Mouse (Mus musculus) small intestine, adult 2 months (tissue): Measurements from ENCODE around the gene Ctns. TPM values are rescaled to one million over a fixed set of nuclear protein-coding genes. Genes with fewer than 3 reads are reported as not detected.
A peak's percentile ranks its signal among the peaks of the same experiment; 100 is the strongest.

Experiments
- H3K27ac ChIP-seq: fragments of 200-500 bp; 2 replicates; pipeline ENCODE4 v1.5.1; 2012; ENCODE audit warnings: low read depth, low read length, control low read depth, inconsistent platforms; ENCODE audit not compliant: insufficient read depth
- H3K27me3 ChIP-seq: fragments of 200-500 bp; 2 replicates; pipeline ENCODE4 v1.6.1; 2012; ENCODE audit warnings: mild to moderate bottlenecking, moderate library complexity, low read length, inconsistent platforms; ENCODE audit not compliant: control insufficient read depth, insufficient read depth
- H3K36me3 ChIP-seq: fragments of 200-500 bp; 2 replicates; pipeline ENCODE4 v1.6.1; 2012; ENCODE audit warnings: mild to moderate bottlenecking, low read length, control low read depth, inconsistent platforms; ENCODE audit not compliant: control insufficient read depth, insufficient read depth
- H3K4me1 ChIP-seq: fragments of 200-500 bp; 2 replicates; pipeline ENCODE4 v1.6.1; 2012; ENCODE audit warnings: low read length, inconsistent platforms, mixed read lengths; ENCODE audit not compliant: control insufficient read depth, insufficient read depth, insufficient read length
- H3K4me3 ChIP-seq: fragments of 200-500 bp; 2 replicates; pipeline ENCODE4 v1.5.1; 2012; ENCODE audit warnings: low read depth, mild to moderate bottlenecking, control low read depth, inconsistent platforms, low read length, moderate library complexity
- CTCF ChIP-seq: fragments of 200-500 bp; IDR thresholded peaks from 2 replicates; pipeline ENCODE4 v1.5.1; 2012; ENCODE audit warnings: low read depth, mild to moderate bottlenecking, control low read depth, inconsistent platforms, low read length, moderate library complexity, mixed read lengths; ENCODE audit not compliant: insufficient replicate concordance, insufficient read length; ENCODE audit errors: extremely low read depth
- POLR2A ChIP-seq: fragments of 200-500 bp; IDR thresholded peaks from 2 replicates; pipeline ENCODE4 v1.6.1; 2012; ENCODE audit warnings: low read depth, mild to moderate bottlenecking, control low read depth, inconsistent platforms, low read length, moderate library complexity
- WGBS: fragments of 180-500 bp; shearing (Covaris S2); methylation state at CpG from one replicate; pipeline ENCODE4 v1.1.7; 2018; 5-methylcytosine and 5-hydroxymethylcytosine counted together
- polyA plus RNA-seq: library from polyadenylated mRNA; depleted of rRNA; stranded (reverse); fragments of >200 nt; gene quantifications from 2 replicates; pipeline ENCODE4 v1.2.3, GENCODE M21; 2012; rRNA removed

Ctns gene
- polyA plus RNA-seq, 1 experiment, result 16.4 TPM

- 71% methylated on average over 11 of the region's 11 CpGs for WGBS
- TF ChIP-seq POLR2A, result no peak
- TF ChIP-seq CTCF, result no peak
- Histone ChIP-seq H3K27me3 (no peaks in the 10 kb centered on the region; the same call in 1 of the 2 replicates), H3K36me3 (no peaks in the 10 kb centered on the region), H3K4me1 (no peaks in the 10 kb centered on the region), H3K27ac (no peak overlapping the region), H3K4me3 (no peak overlapping the region)
Measured at GRCm38 (mm10) chr11:73146026-73146974, 52.5 kb downstream of the Ctns start.

DNA sequence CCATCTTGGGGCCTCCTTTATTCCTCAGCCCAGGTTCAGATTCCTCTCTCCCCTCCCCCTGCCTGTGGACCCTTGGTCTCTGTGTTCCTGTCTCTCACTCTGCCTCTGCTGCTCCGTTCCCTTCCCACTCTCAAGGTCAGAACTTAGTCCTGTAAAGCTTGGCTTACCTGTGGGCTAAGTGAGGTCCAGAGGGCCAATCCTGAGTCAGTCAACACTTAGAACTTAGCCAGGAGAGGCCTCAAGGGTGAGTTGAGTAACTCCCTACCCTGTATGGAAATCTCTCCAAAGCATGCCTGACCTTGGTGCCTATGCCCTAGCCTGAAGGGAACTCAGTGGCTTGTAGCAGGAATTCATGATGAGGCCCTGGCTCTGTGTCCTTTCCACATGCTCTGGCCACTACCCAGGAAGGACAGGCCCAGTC, 54.6 kb downstream of the Ctns start:
- no peak overlapping the region for H3K4me3 ChIP-seq
- no peak overlapping the region for H3K27ac ChIP-seq
- no peaks in the 10 kb centered on the region for H3K4me1 ChIP-seq
- no peaks in the 10 kb centered on the region; the same call in 1 of the 2 replicates for H3K27me3 ChIP-seq
- no peaks in the 10 kb centered on the region for H3K36me3 ChIP-seq
- 47% methylated on average over 1 of the region's 1 CpGs for WGBS
- TF ChIP-seq POLR2A (no peak), CTCF (no peak)

GRCm38 (mm10) chr11:73137591-73138501, 61.0 kb downstream of the Ctns start, which contains the start of gene Haspin:
Haspin (minus strand) TSS chr11:73138294.
- no peaks in the 10 kb centered on the region for H3K27me3 ChIP-seq
- under 1% methylated on average over 84 of the region's 84 CpGs for WGBS
- peaks cover 1% of the 10 kb centered on the region; the same call in 1 of the 2 replicates for H3K36me3 ChIP-seq
- TF ChIP-seq POLR2A (peak; percentile 44; the same call in 1 of the 2 replicates), CTCF (peak; percentile 94)
- H3K27ac ChIP-seq, result peak within 1 kb of the TSS; percentile 71
- peaks cover 11% of the 10 kb centered on the region; the same call in 1 of the 2 replicates for H3K4me1 ChIP-seq
- peak within 1 kb of the TSS; percentile 92 for H3K4me3 ChIP-seq

DNA sequence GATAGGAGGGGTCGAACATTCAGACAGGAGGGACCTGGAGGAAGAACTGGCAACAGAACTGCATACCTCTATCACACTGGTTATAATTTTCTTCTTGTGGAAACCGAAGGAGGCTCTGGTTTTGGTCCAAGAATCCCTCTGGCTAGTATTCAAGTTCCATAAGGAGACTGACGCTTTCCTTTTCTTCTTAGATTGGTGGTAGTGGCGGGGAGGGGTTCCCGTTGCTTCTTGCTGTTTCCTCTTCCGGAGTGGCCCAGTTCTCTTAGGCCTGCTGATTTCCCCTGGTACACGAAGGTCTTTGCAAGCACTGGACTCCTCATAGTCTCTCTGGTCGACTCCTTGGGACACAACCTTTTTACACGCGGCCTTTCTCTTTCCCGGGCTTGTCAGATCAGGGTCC, 61.7 kb downstream of the Ctns start:
- TF ChIP-seq CTCF (no peak), POLR2A (no peak)
- Histone ChIP-seq H3K36me3 (peaks cover 1% of the 10 kb centered on the region; the same call in 1 of the 2 replicates), H3K27ac (peak overlapping the region; percentile 71), H3K4me3 (peak overlapping the region; percentile 92), H3K27me3 (no peaks in the 10 kb centered on the region), H3K4me1 (peaks cover 18% of the 10 kb centered on the region; the same call in 1 of the 2 replicates)
- under 1% methylated on average over 11 of the region's 11 CpGs for WGBS

GRCm38 (mm10) chr11:73136587-73136986, 62.3 kb downstream of the Ctns start:
- WGBS, result 13% methylated on average over 6 of the region's 6 CpGs
- Histone ChIP-seq H3K4me1 (peaks cover 19% of the 10 kb centered on the region; the same call in 1 of the 2 replicates), H3K36me3 (peaks cover 1% of the 10 kb centered on the region; the same call in 1 of the 2 replicates), H3K27me3 (no peaks in the 10 kb centered on the region), H3K4me3 (peak overlapping the region; percentile 92), H3K27ac (peak overlapping the region; percentile 71)
- TF ChIP-seq CTCF, result no peak
- no peak for TF ChIP-seq POLR2A

- H3K27me3 ChIP-seq, result no peaks in the 10 kb centered on the region
- WGBS, result 53% methylated on average over 5 of the region's 5 CpGs
- H3K4me1 ChIP-seq, result peaks cover 24% of the 10 kb centered on the region; the same call in 1 of the 2 replicates
- H3K4me3 ChIP-seq, result no peak overlapping the region
- H3K27ac ChIP-seq, result no peak overlapping the region
- peaks cover 3% of the 10 kb centered on the region; the same call in 1 of the 2 replicates for H3K36me3 ChIP-seq
- TF ChIP-seq CTCF, result no peak
- TF ChIP-seq POLR2A, result no peak
Measured at GRCm38 (mm10) chr11:73134222-73134621, 64.6 kb downstream of the Ctns start.

Other genes with a start within 250 kb of the Ctns start
- gene Atp2a3, start 237.9 kb downstream of the Ctns start, polyA plus RNA-seq, result 113 and 128 TPM in 2 replicates
- gene P2rx1, start 199.9 kb downstream of the Ctns start, polyA plus RNA-seq, result 12.6 and 25.1 TPM in 2 replicates
- gene Camkk1, start 180.0 kb downstream of the Ctns start, polyA plus RNA-seq, result 2.0 and 2.6 TPM in 2 replicates
- 0.53 and 1.3 TPM in 2 replicates for gene Ncbp3, start 151.3 kb downstream of the Ctns start, polyA plus RNA-seq
- 9.1 and 9.7 TPM in 2 replicates for gene Itgae, start 108.5 kb downstream of the Ctns start, polyA plus RNA-seq
- 0.84 and 2.5 TPM in 2 replicates for gene Haspin, start 60.7 kb downstream of the Ctns start, polyA plus RNA-seq
- gene P2rx5, start 38.6 kb downstream of the Ctns start, polyA plus RNA-seq, result 0.15 and 0.17 TPM in 2 replicates
- gene Emc6, start 22.0 kb downstream of the Ctns start, polyA plus RNA-seq, result 38.7 and 43.0 TPM in 2 replicates
- gene Tax1bp3, start 22.0 kb downstream of the Ctns start, polyA plus RNA-seq, result 75.1 and 181 TPM in 2 replicates
- 5.6 and 14.8 TPM in 2 replicates for gene Shpk, start 418 bp upstream of the Ctns start, polyA plus RNA-seq
- 0.10 and 0.25 TPM in 2 replicates for gene Trpv1, start 35.2 kb upstream of the Ctns start, polyA plus RNA-seq
- gene Trpv3, start 68.3 kb upstream of the Ctns start, polyA plus RNA-seq, result 0.17 and 0.86 TPM in 2 replicates
- gene Aspa, start 130.6 kb upstream of the Ctns start, polyA plus RNA-seq, result 1.4 and 9.3 TPM in 2 replicates
- not detected in 2 replicates for gene Gm49340, start 130.7 kb upstream of the Ctns start, polyA plus RNA-seq
- not detected in 2 replicates for gene Spata22, start 130.7 kb upstream of the Ctns start, polyA plus RNA-seq
- gene Olfr20, start 151.7 kb upstream of the Ctns start, polyA plus RNA-seq, result 0.22 TPM in 1 of 2 replicates, not detected in the other
- gene Olfr376, start 172.2 kb upstream of the Ctns start, polyA plus RNA-seq, result not detected in 2 replicates
- not detected in 2 replicates for gene Olfr1, start 200.6 kb upstream of the Ctns start, polyA plus RNA-seq
- not detected in 2 replicates for gene Olfr378, start 229.4 kb upstream of the Ctns start, polyA plus RNA-seq